Mouse (Mus musculus): Measurements from ENCODE around the gene 4930430F08Rik. TPM values are rescaled to one million over a fixed set of nuclear protein-coding genes. Genes with fewer than 3 reads are reported as not detected.
"Not testable (repeated sequence)": the region's sequence is repeated elsewhere in the genome, so short reads cannot be mapped to it uniquely, and the experiment has no call there.

4930430F08Rik gene
- polyA plus RNA-seq, 1 experiment = 12.8 TPM

DNA sequence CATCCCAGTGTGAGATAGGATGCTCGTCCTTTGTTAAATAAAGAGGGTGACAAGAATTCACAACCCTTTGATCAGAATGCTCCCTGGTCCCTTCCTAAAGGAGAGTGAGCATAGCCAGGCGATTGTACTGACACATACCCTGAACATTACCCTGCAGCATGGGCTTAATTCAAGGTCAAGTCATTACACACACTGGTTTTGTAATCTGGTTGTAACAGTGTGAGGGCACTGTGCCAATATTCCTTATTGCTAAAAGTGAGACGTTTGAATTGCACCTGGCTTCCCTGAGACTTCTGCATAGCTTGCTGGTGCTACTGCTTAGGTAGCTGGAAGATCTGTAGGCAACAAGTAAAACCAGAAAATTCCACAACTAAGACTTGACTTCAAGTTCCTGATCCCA lies 6.0 kb downstream of the 4930430F08Rik start:
- TF ChIP-seq POLR2A (IDR thresholded peaks at IDR 0.05; ENCODE audit: borderline replicate concordance, extremely low read depth, insufficient read depth, insufficient read length, poor library complexity, severe bottlenecking) (no peak), CTCF (IDR thresholded peaks at IDR 0.05; ENCODE audit: borderline replicate concordance, extremely low read depth, insufficient read depth, insufficient read length) (no peak)
- no peak for DNase-seq (ENCODE audit: low read depth)

DNA sequence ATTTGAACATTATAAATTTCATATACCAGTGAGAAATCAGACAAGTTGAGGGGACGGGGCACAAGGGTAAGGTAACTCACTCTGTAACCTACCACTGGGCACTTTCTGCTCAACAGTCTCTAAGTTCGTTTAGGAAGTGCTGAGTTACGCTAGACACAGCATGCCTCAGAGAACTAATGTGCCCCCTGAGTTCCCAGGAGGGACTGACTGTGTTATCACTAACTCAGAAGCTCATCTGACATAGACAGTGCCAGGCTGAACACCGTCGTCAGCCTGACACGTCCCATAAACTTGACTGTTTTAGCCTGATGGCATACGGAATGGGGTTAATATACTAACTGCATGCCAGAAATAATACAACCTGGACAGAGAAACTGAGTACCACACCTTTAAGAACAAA lies 14.9 kb downstream of the 4930430F08Rik start:
- no peak for DNase-seq (ENCODE audit: low read depth)
- TF ChIP-seq POLR2A (IDR thresholded peaks at IDR 0.05; ENCODE audit: borderline replicate concordance, extremely low read depth, insufficient read depth, insufficient read length, poor library complexity, severe bottlenecking) (no peak), CTCF (IDR thresholded peaks at IDR 0.05; ENCODE audit: borderline replicate concordance, extremely low read depth, insufficient read depth, insufficient read length) (no peak)

GRCm38 (mm10) chr10:100574505-100575149 lies 15.6 kb downstream of the 4930430F08Rik start:
- DNase-seq (ENCODE audit: low read depth) = no peak
- TF ChIP-seq CTCF (IDR thresholded peaks at IDR 0.05; ENCODE audit: borderline replicate concordance, extremely low read depth, insufficient read depth, insufficient read length) = no peak
- no peak for TF ChIP-seq POLR2A (IDR thresholded peaks at IDR 0.05; ENCODE audit: borderline replicate concordance, extremely low read depth, insufficient read depth, insufficient read length, poor library complexity, severe bottlenecking)

- TF ChIP-seq POLR2A (IDR thresholded peaks at IDR 0.05; ENCODE audit: borderline replicate concordance, extremely low read depth, insufficient read depth, insufficient read length, poor library complexity, severe bottlenecking) (no peak), CTCF (IDR thresholded peaks at IDR 0.05; ENCODE audit: borderline replicate concordance, extremely low read depth, insufficient read depth, insufficient read length) (no peak)
- no peak for DNase-seq (ENCODE audit: low read depth)
Observed at GRCm38 (mm10) chr10:100571707-100572106, 18.5 kb downstream of the 4930430F08Rik start.

GRCm38 (mm10) chr10:100564112-100564511 lies 26.1 kb downstream of the 4930430F08Rik start:
- no peak for DNase-seq (ENCODE audit: low read depth)
- TF ChIP-seq CTCF (IDR thresholded peaks at IDR 0.05; ENCODE audit: borderline replicate concordance, extremely low read depth, insufficient read depth, insufficient read length) (no peak), POLR2A (IDR thresholded peaks at IDR 0.05; ENCODE audit: borderline replicate concordance, extremely low read depth, insufficient read depth, insufficient read length, poor library complexity, severe bottlenecking) (no peak)

DNA sequence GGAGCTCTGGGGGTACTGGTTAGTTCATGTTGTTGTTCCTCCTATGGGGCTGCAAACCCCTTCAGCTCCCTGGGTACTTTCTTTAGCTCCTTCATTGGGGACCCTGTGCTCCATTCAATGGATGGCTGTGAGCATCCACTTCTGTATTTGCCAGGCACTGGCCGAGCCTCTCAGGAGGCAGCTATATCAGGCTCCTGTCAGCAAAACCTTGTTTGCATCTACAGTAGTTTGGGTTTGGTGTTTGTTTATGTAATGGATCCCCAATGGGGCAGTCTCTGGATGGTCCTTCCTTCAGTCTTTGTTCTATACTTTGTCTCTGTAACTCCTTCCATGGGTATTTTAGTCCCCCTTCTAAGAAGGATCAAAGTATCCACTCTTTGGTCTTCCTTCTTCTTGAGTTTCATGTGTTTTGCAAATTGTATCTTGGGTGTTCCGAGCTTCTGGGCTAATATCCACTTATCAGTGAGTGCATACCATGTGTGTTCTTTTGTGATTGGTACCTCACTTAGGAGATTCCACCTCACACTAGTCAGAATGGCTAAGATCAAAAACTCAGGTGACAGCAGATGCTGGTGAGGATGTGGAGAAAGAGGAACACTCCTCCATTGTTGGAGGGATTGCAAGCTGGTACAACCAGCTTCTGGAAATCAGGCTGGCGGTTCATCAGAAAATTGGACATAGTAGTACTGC lies 29.9 kb downstream of the 4930430F08Rik start:
- DNase-seq (ENCODE audit: low read depth) = not testable (repeated sequence)

- no peak for TF ChIP-seq POLR2A (IDR thresholded peaks at IDR 0.05; ENCODE audit: borderline replicate concordance, extremely low read depth, insufficient read depth, insufficient read length, poor library complexity, severe bottlenecking)
- no peak for TF ChIP-seq CTCF (IDR thresholded peaks at IDR 0.05; ENCODE audit: borderline replicate concordance, extremely low read depth, insufficient read depth, insufficient read length)
- peak; percentile 39 for DNase-seq (ENCODE audit: low read depth)
Observed at GRCm38 (mm10) chr10:100556566-100557175, 33.6 kb downstream of the 4930430F08Rik start.

GRCm38 (mm10) chr10:100524499-100525390 lies 65.5 kb downstream of the 4930430F08Rik start:
- no peak for DNase-seq (ENCODE audit: low read depth)
- TF ChIP-seq POLR2A (IDR thresholded peaks at IDR 0.05; ENCODE audit: borderline replicate concordance, extremely low read depth, insufficient read depth, insufficient read length, poor library complexity, severe bottlenecking) (no peak), CTCF (IDR thresholded peaks at IDR 0.05; ENCODE audit: borderline replicate concordance, extremely low read depth, insufficient read depth, insufficient read length) (no peak)

GRCm38 (mm10) chr10:100522330-100522729 lies 67.9 kb downstream of the 4930430F08Rik start:
- TF ChIP-seq CTCF (IDR thresholded peaks at IDR 0.05; ENCODE audit: borderline replicate concordance, extremely low read depth, insufficient read depth, insufficient read length) (no peak), POLR2A (IDR thresholded peaks at IDR 0.05; ENCODE audit: borderline replicate concordance, extremely low read depth, insufficient read depth, insufficient read length, poor library complexity, severe bottlenecking) (no peak)
- no peak for DNase-seq (ENCODE audit: low read depth)

Other genes with a start within 250 kb of the 4930430F08Rik start
- gene Gm4302, start 249.6 kb downstream of the 4930430F08Rik start, polyA plus RNA-seq (2012; rRNA removed) = not detected in 2 replicates
- not detected in 2 replicates for gene Gm4303, start 244.5 kb downstream of the 4930430F08Rik start, polyA plus RNA-seq (2012; rRNA removed)
- not detected in 2 replicates for gene Gm4305, start 239.3 kb downstream of the 4930430F08Rik start, polyA plus RNA-seq (2012; rRNA removed)
- gene Gm4307, start 229.1 kb downstream of the 4930430F08Rik start, polyA plus RNA-seq (2012; rRNA removed) = not detected in 2 replicates
- gene Gm4312, start 207.9 kb downstream of the 4930430F08Rik start, polyA plus RNA-seq (2012; rRNA removed) = not detected in 2 replicates
- 9.2 and 10.7 TPM in 2 replicates for gene Tmtc3, start 103.1 kb downstream of the 4930430F08Rik start, polyA plus RNA-seq (2012; rRNA removed)
- gene Cep290, start 102.9 kb downstream of the 4930430F08Rik start, polyA plus RNA-seq (2012; rRNA removed) = 3.7 and 5.1 TPM in 2 replicates
- gene 1700017N19Rik, start 61 bp upstream of the 4930430F08Rik start, polyA plus RNA-seq (2012; rRNA removed) = not detected in 2 replicates

All from brain, embryonic 14.5 days (tissue).